Mouse (Mus musculus): ENCODE measurements at regions not wholly inside any gene's neighbourhood (a gene's known extent, or its start where the extent isn't known, plus 50 kb on each side); places are given as distances from the start of the nearest gene placed in this dataset.

GRCm38 (mm10) chr7:36933490-36933889 lies 235.6 kb downstream of the Tshz3 start:
- intact Hi-C loops (cut with DNase I; ENCODE audit: low total_unique reads): no loop called here
- DNase-seq: no peak

GRCm38 (mm10) chr7:36934792-36935555 lies 237.1 kb downstream of the Tshz3 start:
- DNase-seq: no peak
- intact Hi-C loops (cut with DNase I; ENCODE audit: low total_unique reads): no loop called here

DNA sequence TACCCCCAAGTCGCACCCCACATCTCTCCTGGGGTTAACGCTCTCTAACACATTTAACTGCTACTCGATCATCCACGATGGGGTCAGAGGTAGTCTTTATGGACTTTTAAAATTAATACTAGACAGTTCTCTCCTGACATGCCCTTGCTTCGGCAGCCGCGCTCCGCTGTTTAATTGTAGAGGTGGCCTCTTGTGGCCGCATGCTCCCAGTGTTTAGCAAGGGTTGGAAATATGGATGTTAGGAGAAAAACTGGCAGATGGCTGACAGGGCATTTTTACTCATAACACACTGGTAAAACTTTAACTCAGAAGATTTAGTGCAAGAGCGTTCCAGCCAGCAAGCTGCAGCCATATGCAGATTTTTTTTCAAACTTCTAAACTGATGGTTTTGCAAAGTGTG lies 242.7 kb downstream of the Tshz3 start:
- intact Hi-C loops (cut with DNase I; ENCODE audit: low total_unique reads): no loop called here

DNA sequence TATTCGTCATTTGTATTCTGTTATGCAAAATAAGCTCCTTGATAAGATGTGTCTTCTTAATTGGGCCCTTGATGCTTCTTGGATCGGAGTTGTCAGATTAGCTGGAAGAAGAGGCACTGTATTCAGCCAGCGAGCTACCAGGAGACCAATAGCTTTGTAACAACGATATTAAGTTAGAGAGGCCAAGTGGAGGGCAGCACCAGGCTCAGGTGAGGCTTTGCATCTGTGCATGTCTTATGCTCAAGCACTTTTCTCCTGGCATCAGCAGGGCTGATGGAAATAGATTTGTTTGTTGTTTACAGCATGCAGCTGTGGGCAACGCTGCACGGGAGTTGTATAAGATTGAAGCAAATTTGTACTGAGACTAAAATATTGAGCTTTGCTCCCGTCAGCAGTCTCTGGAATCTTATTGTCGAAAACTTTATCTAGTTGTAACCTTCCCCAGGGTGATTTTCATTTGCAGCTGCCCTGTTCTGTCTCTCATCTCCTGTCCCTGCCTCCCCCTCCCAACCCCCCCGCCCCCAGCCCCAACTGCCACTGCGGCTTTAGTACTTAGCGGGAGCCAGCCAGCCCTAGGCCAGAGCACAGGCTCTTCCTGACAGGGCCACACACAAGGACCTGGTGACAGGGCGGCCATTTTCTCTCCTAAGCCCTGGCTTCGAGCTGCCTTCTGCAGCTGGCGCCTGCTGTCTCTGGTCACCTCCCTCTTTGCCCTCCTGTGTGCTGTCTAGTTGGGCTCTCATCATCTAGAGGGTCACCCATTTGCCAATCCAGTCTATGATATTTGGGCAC lies 247.3 kb downstream of the Tshz3 start:
- intact Hi-C loops (cut with DNase I; ENCODE audit: low total_unique reads): no loop called here
- DNase-seq: no peak

More for the DNA sequence above, 242.7 kb downstream of the Tshz3 start:
- DNase-seq: no peak

DNA sequence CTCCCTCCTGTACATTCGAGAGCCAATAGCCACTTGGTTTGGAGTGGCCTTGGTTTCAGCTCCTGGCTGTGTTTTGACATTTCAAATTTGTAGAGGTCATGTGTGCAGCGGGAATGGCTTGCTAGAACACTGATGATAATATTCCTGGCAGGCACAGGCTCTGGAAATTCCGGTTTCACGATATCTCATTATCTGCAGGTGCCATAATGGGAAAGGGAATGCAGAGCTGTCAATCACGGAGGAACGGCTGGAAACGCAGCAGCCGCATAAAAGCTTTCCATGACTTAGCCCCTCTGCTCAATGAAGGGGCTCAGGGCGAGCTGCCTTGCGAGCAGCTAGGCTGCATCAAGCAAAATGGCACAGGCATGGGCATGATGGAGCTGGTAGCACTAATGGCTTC lies 251.6 kb downstream of the Tshz3 start:
- intact Hi-C loops (cut with DNase I; ENCODE audit: low total_unique reads): no loop called here
- DNase-seq: no peak

GRCm38 (mm10) chr7:36955376-36955775 lies 257.5 kb downstream of the Tshz3 start:
- intact Hi-C loops (cut with DNase I; ENCODE audit: low total_unique reads): no loop called here
- no peak for DNase-seq

- DNase-seq: no peak
- intact Hi-C loops (cut with DNase I; ENCODE audit: low total_unique reads): no loop called here
Observed at GRCm38 (mm10) chr7:36958255-36958654, 260.3 kb downstream of the Tshz3 start.

- intact Hi-C loops (cut with DNase I; ENCODE audit: low total_unique reads): loop anchor here (10.0 kb wide), 1 partner anchor 373 kb away; no protein-coding TSS in a partner anchor
- no peak for DNase-seq
Observed at GRCm38 (mm10) chr7:36971772-36972171, 273.9 kb downstream of the Tshz3 start.

DNA sequence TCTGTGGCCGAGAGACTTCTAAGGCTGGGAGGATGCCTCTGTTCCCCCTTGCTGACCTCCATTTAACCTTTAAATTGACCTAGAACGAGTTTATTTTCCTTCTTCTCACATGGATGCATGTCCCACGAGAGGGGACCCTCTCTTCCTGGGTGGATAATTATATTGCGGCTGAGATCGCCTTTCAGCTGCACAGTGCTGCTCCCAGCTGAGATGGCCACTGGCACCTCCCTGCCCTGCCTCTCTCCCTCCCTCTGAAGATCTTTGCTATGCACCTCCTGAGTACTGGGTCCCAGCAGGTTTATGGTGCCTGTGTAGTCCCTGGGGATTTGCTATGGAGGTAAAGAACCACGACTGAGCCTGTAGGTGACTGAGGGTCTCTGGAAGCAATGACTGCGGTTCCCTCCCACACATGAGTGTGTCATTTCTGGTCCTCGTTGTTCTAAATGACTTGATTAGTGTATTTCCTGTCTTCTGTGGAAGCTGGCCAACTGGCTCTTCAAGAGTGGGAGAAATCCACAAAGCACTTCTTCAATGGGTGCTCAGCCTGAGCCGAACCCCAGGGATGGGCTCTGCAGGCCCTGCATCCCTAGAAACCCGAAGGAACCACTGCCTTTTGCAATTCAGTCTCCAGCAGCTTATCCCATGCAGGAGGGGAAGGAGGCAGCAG lies 275.9 kb downstream of the Tshz3 start:
- intact Hi-C loops (cut with DNase I; ENCODE audit: low total_unique reads): loop anchor here (10.0 kb wide), 1 partner anchor 371 kb away; no protein-coding TSS in a partner anchor
- no peak for DNase-seq

DNA sequence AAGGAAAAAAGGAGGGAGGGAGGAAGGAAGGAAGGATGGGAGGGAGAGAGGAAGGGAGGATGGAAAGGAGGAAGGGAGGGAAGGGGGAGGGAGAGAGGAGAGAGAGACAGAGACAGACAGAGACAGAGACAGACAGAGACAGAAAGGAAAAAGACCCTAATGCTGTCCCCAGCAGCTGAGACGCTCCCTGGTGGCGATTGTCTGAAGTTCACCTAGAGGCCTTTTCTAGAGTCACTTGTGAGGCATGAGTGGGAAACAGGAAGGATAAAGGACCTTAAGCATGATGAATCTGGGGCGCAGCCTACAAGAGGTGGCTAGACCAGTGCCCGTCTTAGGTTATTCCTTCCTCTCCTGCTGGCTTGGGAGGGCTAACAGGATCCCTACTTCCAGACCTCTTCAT lies 276.7 kb downstream of the Tshz3 start:
- intact Hi-C loops (cut with DNase I; ENCODE audit: low total_unique reads): loop anchor here (10.0 kb wide), 1 partner anchor 370 kb away; no protein-coding TSS in a partner anchor
- DNase-seq: no peak

- DNase-seq: no peak
- intact Hi-C loops (cut with DNase I; ENCODE audit: low total_unique reads): loop anchor here (10.0 kb wide), 1 partner anchor 369 kb away; no protein-coding TSS in a partner anchor
Observed at GRCm38 (mm10) chr7:36975475-36975874, 277.6 kb downstream of the Tshz3 start.

GRCm38 (mm10) chr7:36977819-36978218 lies 279.9 kb downstream of the Tshz3 start:
- DNase-seq: no peak
- intact Hi-C loops (cut with DNase I; ENCODE audit: low total_unique reads): loop anchor here (10.0 kb wide), 1 partner anchor 367 kb away; no protein-coding TSS in a partner anchor

- intact Hi-C loops (cut with DNase I; ENCODE audit: low total_unique reads): no loop called here
- DNase-seq: no peak
Observed at GRCm38 (mm10) chr7:36989380-36989779, 291.5 kb downstream of the Tshz3 start.

DNA sequence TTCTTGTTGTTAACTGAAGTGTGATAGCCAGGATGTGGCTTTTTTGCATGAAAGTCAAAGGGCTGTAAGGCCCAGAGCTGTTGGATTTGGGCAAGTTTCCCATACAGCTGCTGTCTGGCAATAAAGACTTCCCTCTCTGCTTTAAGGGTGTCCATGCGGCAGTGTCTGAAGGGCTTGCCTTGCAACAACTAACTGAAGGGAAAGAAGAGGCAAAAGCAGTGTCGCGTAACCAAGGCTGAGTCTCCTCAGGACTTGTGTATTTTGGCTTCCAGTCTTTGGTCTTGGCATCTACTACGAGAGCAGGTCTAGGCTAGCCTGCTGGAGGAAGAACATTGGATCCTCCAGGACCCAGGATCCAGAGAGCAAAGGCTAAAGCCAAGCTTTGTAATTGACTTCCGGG lies 306.7 kb downstream of the Tshz3 start:
- intact Hi-C loops (cut with DNase I; ENCODE audit: low total_unique reads): no loop called here
- DNase-seq: peak; percentile 29

- intact Hi-C loops (cut with DNase I; ENCODE audit: low total_unique reads): no loop called here
- DNase-seq: no peak
Observed at GRCm38 (mm10) chr7:37005701-37006100, 307.8 kb downstream of the Tshz3 start.

DNA sequence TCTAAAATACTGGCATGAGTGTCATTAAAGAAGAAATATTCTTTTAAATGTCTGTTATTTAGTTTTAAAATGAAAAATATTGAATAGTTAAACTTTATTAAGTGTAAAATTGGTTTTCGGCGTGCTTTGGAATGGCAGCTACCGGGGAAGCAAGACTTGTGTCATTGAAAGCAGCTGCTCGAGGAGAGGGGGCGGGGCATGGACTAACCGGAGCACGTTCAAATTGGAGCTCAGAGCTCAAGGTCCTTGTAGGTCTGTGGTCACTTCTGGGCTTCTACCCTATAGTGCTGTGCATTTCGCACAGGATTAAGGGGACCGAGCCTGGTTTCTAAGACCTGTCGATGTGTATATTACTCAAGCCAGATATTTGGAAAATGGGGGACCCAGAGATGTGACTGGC lies 309.0 kb downstream of the Tshz3 start:
- intact Hi-C loops (cut with DNase I; ENCODE audit: low total_unique reads): no loop called here
- peak; percentile 59 for DNase-seq

- intact Hi-C loops (cut with DNase I; ENCODE audit: low total_unique reads): no loop called here
- no peak for DNase-seq
Observed at GRCm38 (mm10) chr7:37011180-37011754, 313.3 kb downstream of the Tshz3 start.

- DNase-seq: no peak
- intact Hi-C loops (cut with DNase I; ENCODE audit: low total_unique reads): no loop called here
Observed at GRCm38 (mm10) chr7:37020078-37020477, 322.2 kb downstream of the Tshz3 start.

GRCm38 (mm10) chr7:37024501-37025025 lies 326.6 kb downstream of the Tshz3 start:
- intact Hi-C loops (cut with DNase I; ENCODE audit: low total_unique reads): no loop called here
- DNase-seq: no peak

All from gastrocnemius, postnatal 14 days (tissue).